Mouse (Mus musculus): ENCODE measurements around the gene Gmds. TPM values are rescaled to one million over a fixed set of nuclear protein-coding genes. Genes with fewer than 3 reads are reported as not detected.

The Gmds gene
- polyA plus RNA-seq, 1 experiment from 2014 or later, result 29.7 TPM

GRCm38 (mm10) chr13:31798075-31798474 is 540.5 kb downstream of the Gmds start:
- H3K9me3 ChIP-seq, result no peaks in the 10 kb centered on the region
- DNase-seq (ENCODE audit: low spot score), result no peak
- H3K4me3 ChIP-seq, result no peak overlapping the region
- H3K36me3 ChIP-seq (replicated peaks), result no peaks in the 10 kb centered on the region
- peaks cover 48% of the 10 kb centered on the region for H3K4me1 ChIP-seq
- peak overlapping the region; percentile 40; the same call in 1 of the 2 replicates for H3K27ac ChIP-seq (replicated peaks)
- WGBS, result 25% methylated on average over 9 of the region's 9 CpGs
- peaks cover 90% of the 10 kb centered on the region for H3K27me3 ChIP-seq (replicated peaks; ENCODE audit: low read depth, poor library complexity, severe bottlenecking)

- H3K9me3 ChIP-seq, result no peaks in the 10 kb centered on the region
- H3K4me1 ChIP-seq, result peaks cover 45% of the 10 kb centered on the region
- no peak overlapping the region for H3K4me3 ChIP-seq
- H3K27me3 ChIP-seq (replicated peaks; ENCODE audit: low read depth, poor library complexity, severe bottlenecking), result peaks cover 84% of the 10 kb centered on the region
- DNase-seq (ENCODE audit: low spot score), result no peak
- 70% methylated on average over 10 of the region's 10 CpGs for WGBS
- H3K27ac ChIP-seq (replicated peaks), result 0 out of 2 replicates have a peak overlapping the region, but pooled peaks have one; percentile 40
- H3K36me3 ChIP-seq (replicated peaks), result no peaks in the 10 kb centered on the region
Measured at GRCm38 (mm10) chr13:31797346-31797745, 541.2 kb downstream of the Gmds start.

- Histone ChIP-seq H3K4me3 (no peak overlapping the region), H3K36me3 (replicated peaks) (no peaks in the 10 kb centered on the region), H3K4me1 (peaks cover 22% of the 10 kb centered on the region), H3K27me3 (replicated peaks; ENCODE audit: low read depth, poor library complexity, severe bottlenecking) (peaks cover 42% of the 10 kb centered on the region), H3K9me3 (no peaks in the 10 kb centered on the region), H3K27ac (replicated peaks) (no peak overlapping the region)
- no peak for DNase-seq (ENCODE audit: low spot score)
- 27% methylated on average over 5 of the region's 5 CpGs for WGBS
Measured at GRCm38 (mm10) chr13:31793163-31793562, 545.4 kb downstream of the Gmds start.

GRCm38 (mm10) chr13:31792480-31793132 is 545.9 kb downstream of the Gmds start:
- peak; percentile 82 for DNase-seq (ENCODE audit: low spot score)
- peaks cover 36% of the 10 kb centered on the region for H3K27me3 ChIP-seq (replicated peaks; ENCODE audit: low read depth, poor library complexity, severe bottlenecking)
- peak overlapping the region; percentile 34; the same call in 1 of the 2 replicates for H3K4me3 ChIP-seq
- H3K9me3 ChIP-seq, result no peaks in the 10 kb centered on the region
- H3K27ac ChIP-seq (replicated peaks), result no peak overlapping the region
- peaks cover 16% of the 10 kb centered on the region for H3K4me1 ChIP-seq
- WGBS, result 19% methylated on average over 17 of the region's 17 CpGs
- no peaks in the 10 kb centered on the region for H3K36me3 ChIP-seq (replicated peaks)

GRCm38 (mm10) chr13:31784757-31785156 is 553.8 kb downstream of the Gmds start:
- Histone ChIP-seq H3K9me3 (no peaks in the 10 kb centered on the region), H3K4me3 (no peak overlapping the region), H3K36me3 (replicated peaks) (no peaks in the 10 kb centered on the region), H3K27ac (replicated peaks) (no peak overlapping the region), H3K4me1 (peaks cover 2% of the 10 kb centered on the region), H3K27me3 (replicated peaks; ENCODE audit: low read depth, poor library complexity, severe bottlenecking) (no peaks in the 10 kb centered on the region)
- DNase-seq (ENCODE audit: low spot score), result no peak
- 87% methylated on average over 7 of the region's 7 CpGs for WGBS

- DNase-seq (ENCODE audit: low spot score), result no peak
- Histone ChIP-seq H3K9me3 (no peaks in the 10 kb centered on the region), H3K4me3 (no peak overlapping the region), H3K4me1 (peaks cover 8% of the 10 kb centered on the region), H3K27me3 (replicated peaks; ENCODE audit: low read depth, poor library complexity, severe bottlenecking) (no peaks in the 10 kb centered on the region), H3K27ac (replicated peaks) (no peak overlapping the region), H3K36me3 (replicated peaks) (no peaks in the 10 kb centered on the region)
- 88% methylated on average over 2 of the region's 2 CpGs for WGBS
Measured at GRCm38 (mm10) chr13:31782063-31782462, 556.5 kb downstream of the Gmds start.

GRCm38 (mm10) chr13:31780299-31780698 is 558.2 kb downstream of the Gmds start:
- Histone ChIP-seq H3K27me3 (replicated peaks; ENCODE audit: low read depth, poor library complexity, severe bottlenecking) (no peaks in the 10 kb centered on the region), H3K9me3 (no peaks in the 10 kb centered on the region), H3K27ac (replicated peaks) (no peak overlapping the region), H3K4me1 (peaks cover 21% of the 10 kb centered on the region), H3K36me3 (replicated peaks) (no peaks in the 10 kb centered on the region), H3K4me3 (no peak overlapping the region)
- DNase-seq (ENCODE audit: low spot score), result no peak
- 91% methylated on average over 3 of the region's 3 CpGs for WGBS

- WGBS, result 64% methylated on average over 17 of the region's 17 CpGs
- Histone ChIP-seq H3K36me3 (replicated peaks) (no peaks in the 10 kb centered on the region), H3K4me1 (peaks cover 21% of the 10 kb centered on the region), H3K27ac (replicated peaks) (no peak overlapping the region), H3K9me3 (no peaks in the 10 kb centered on the region), H3K4me3 (no peak overlapping the region), H3K27me3 (replicated peaks; ENCODE audit: low read depth, poor library complexity, severe bottlenecking) (no peaks in the 10 kb centered on the region)
- no peak for DNase-seq (ENCODE audit: low spot score)
Measured at GRCm38 (mm10) chr13:31779281-31779981, 559.1 kb downstream of the Gmds start.

GRCm38 (mm10) chr13:31775762-31776161 is 562.8 kb downstream of the Gmds start:
- 56% methylated on average over 5 of the region's 5 CpGs for WGBS
- H3K9me3 ChIP-seq, result no peaks in the 10 kb centered on the region
- no peak overlapping the region for H3K27ac ChIP-seq (replicated peaks)
- DNase-seq (ENCODE audit: low spot score), result no peak
- H3K36me3 ChIP-seq (replicated peaks), result no peaks in the 10 kb centered on the region
- no peak overlapping the region for H3K4me3 ChIP-seq
- no peaks in the 10 kb centered on the region for H3K27me3 ChIP-seq (replicated peaks; ENCODE audit: low read depth, poor library complexity, severe bottlenecking)
- H3K4me1 ChIP-seq, result peaks cover 21% of the 10 kb centered on the region

GRCm38 (mm10) chr13:31772882-31773281 is 565.7 kb downstream of the Gmds start:
- H3K4me1 ChIP-seq, result peaks cover 14% of the 10 kb centered on the region; the same call in 1 of the 2 replicates
- H3K27ac ChIP-seq (replicated peaks), result no peak overlapping the region
- WGBS, result 70% methylated on average over 5 of the region's 5 CpGs
- no peaks in the 10 kb centered on the region for H3K9me3 ChIP-seq
- H3K27me3 ChIP-seq (replicated peaks; ENCODE audit: low read depth, poor library complexity, severe bottlenecking), result no peaks in the 10 kb centered on the region
- DNase-seq (ENCODE audit: low spot score), result no peak
- H3K4me3 ChIP-seq, result no peak overlapping the region
- no peaks in the 10 kb centered on the region for H3K36me3 ChIP-seq (replicated peaks)
